Mouse (Mus musculus): ENCODE data around the gene Acad11.

DNA sequence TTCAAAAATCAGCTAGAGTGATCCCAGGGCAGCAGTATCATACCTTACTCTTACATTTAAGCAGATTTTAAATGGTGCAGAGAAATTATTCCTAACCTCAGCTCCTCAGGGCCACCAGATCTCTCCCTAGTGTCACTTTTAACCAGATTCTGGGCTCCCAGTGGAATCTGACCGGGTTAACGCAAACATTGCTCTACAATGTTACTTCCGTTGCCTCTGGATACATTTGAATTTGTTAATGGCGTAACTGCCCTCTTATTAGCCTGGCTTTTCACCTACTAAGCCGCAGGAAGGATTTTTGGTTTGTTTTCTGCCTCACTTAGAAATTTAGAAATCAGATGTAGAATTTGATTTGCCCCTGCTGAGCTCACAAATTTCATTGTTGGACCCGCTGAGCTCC lies 28.5 kb upstream of the Acad11 start:
- TF ChIP-seq CTCF (IDR thresholded peaks at IDR 0.05; ENCODE audit: borderline replicate concordance, insufficient read depth, low read depth, low read length) (no peak), POLR2A (IDR thresholded peaks at IDR 0.05; ENCODE audit: borderline replicate concordance, insufficient read depth, low read length) (no peak)

All from cerebellum, adult 2 months (tissue).